Mouse (Mus musculus): Measurements from ENCODE around the gene Grm4. TPM values are rescaled to one million over a fixed set of nuclear protein-coding genes. Genes with fewer than 3 reads are reported as not detected.

Grm4 gene
- polyA plus RNA-seq, 1 experiment: not detected

GRCm38 (mm10) chr17:27464327-27464962 is 56.8 kb downstream of the Grm4 start:
- no peak overlapping the region for H3K4me3 ChIP-seq (ENCODE audit: insufficient read depth, low read depth, low read length)
- peaks cover 43% of the 10 kb centered on the region for H3K4me1 ChIP-seq (ENCODE audit: control insufficient read depth, insufficient read depth, low read length)
- H3K27ac ChIP-seq (ENCODE audit: insufficient read depth, low read depth, low read length): no peak overlapping the region
- 35% methylated on average over 8 of the region's 8 CpGs for WGBS
- no peak for TF ChIP-seq POLR2A (IDR thresholded peaks at IDR 0.05; ENCODE audit: insufficient read depth, low read depth, low read length)

DNA sequence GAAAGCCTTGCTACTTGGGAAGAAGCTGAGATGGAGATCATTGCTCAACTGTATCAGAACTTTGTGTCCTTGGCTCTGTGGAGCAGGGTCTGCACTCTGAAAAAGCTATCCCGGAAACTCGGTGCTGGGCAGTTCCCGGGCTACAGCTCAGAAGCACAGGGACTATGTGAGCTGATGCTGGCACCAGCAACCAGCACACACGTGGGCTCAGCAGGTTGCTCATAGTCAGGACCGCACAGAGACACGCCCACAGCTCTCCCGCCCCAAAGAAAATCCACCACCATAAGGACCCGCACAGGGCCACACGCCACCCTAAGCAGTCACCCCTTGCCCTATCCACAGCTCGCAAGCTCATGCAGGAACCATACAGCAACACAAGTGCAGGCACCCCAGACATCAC is 61.2 kb downstream of the Grm4 start:
- no peak overlapping the region for H3K27ac ChIP-seq (ENCODE audit: insufficient read depth, low read depth, low read length)
- H3K4me1 ChIP-seq (ENCODE audit: control insufficient read depth, insufficient read depth, low read length): peaks cover 33% of the 10 kb centered on the region
- H3K4me3 ChIP-seq (ENCODE audit: insufficient read depth, low read depth, low read length): no peak overlapping the region
- TF ChIP-seq POLR2A (IDR thresholded peaks at IDR 0.05; ENCODE audit: insufficient read depth, low read depth, low read length) (no peak), CTCF (IDR thresholded peaks at IDR 0.05; ENCODE audit: insufficient read depth, low read depth, low read length) (no peak)
- WGBS: 67% methylated on average over 10 of the region's 10 CpGs

- Histone ChIP-seq H3K4me3 (ENCODE audit: insufficient read depth, low read depth, low read length) (no peak overlapping the region), H3K27ac (ENCODE audit: insufficient read depth, low read depth, low read length) (no peak overlapping the region), H3K4me1 (ENCODE audit: control insufficient read depth, insufficient read depth, low read length) (peaks cover 26% of the 10 kb centered on the region)
- WGBS: 74% methylated on average over 3 of the region's 3 CpGs
- TF ChIP-seq CTCF (IDR thresholded peaks at IDR 0.05; ENCODE audit: insufficient read depth, low read depth, low read length) (no peak), POLR2A (IDR thresholded peaks at IDR 0.05; ENCODE audit: insufficient read depth, low read depth, low read length) (no peak)
These were observed 62.0 kb downstream of the Grm4 start for GRCm38 (mm10) chr17:27459241-27459640.

GRCm38 (mm10) chr17:27457863-27458494 is 63.2 kb downstream of the Grm4 start:
- WGBS: 88% methylated on average over 3 of the region's 3 CpGs
- H3K4me1 ChIP-seq (ENCODE audit: control insufficient read depth, insufficient read depth, low read length): peaks cover 21% of the 10 kb centered on the region
- TF ChIP-seq CTCF (IDR thresholded peaks at IDR 0.05; ENCODE audit: insufficient read depth, low read depth, low read length): no peak
- H3K4me3 ChIP-seq (ENCODE audit: insufficient read depth, low read depth, low read length): no peak overlapping the region
- H3K27ac ChIP-seq (ENCODE audit: insufficient read depth, low read depth, low read length): no peak overlapping the region

DNA sequence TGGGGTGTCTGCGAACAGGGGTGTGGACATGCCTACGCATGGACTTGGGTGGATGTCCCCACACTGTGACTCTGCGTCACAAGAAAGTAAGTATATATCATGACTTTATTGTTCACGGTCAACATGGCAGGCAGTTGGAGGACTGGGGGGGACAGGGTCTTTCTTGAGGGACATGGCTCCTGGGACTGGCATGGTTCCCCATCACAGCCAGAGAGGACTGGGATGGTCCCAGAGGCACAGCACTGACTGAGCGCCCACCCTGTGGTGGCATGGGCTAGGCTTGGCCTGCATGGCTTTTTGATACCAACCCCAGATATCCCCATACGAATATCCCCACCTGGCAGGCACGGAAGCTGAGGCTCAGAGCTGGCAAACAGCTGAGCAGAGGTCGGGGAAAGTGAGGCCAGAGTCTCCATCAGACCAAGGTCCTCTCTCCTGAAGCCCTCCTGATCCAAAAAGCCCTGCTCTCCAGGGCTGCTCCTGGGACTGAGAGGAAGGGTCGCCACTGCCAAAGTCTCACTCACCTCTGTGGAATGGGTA is 64.1 kb downstream of the Grm4 start:
- no peak overlapping the region for H3K27ac ChIP-seq (ENCODE audit: insufficient read depth, low read depth, low read length)
- 90% methylated on average over 9 of the region's 9 CpGs for WGBS
- no peak overlapping the region for H3K4me3 ChIP-seq (ENCODE audit: insufficient read depth, low read depth, low read length)
- TF ChIP-seq CTCF (IDR thresholded peaks at IDR 0.05; ENCODE audit: insufficient read depth, low read depth, low read length) (no peak), POLR2A (IDR thresholded peaks at IDR 0.05; ENCODE audit: insufficient read depth, low read depth, low read length) (no peak)
- H3K4me1 ChIP-seq (ENCODE audit: control insufficient read depth, insufficient read depth, low read length): peaks cover 21% of the 10 kb centered on the region

GRCm38 (mm10) chr17:27456364-27456763 is 64.8 kb downstream of the Grm4 start:
- TF ChIP-seq CTCF (IDR thresholded peaks at IDR 0.05; ENCODE audit: insufficient read depth, low read depth, low read length) (no peak), POLR2A (IDR thresholded peaks at IDR 0.05; ENCODE audit: insufficient read depth, low read depth, low read length) (no peak)
- WGBS: 68% methylated on average over 11 of the region's 11 CpGs
- no peak overlapping the region for H3K4me3 ChIP-seq (ENCODE audit: insufficient read depth, low read depth, low read length)
- H3K27ac ChIP-seq (ENCODE audit: insufficient read depth, low read depth, low read length): no peak overlapping the region
- peaks cover 26% of the 10 kb centered on the region for H3K4me1 ChIP-seq (ENCODE audit: control insufficient read depth, insufficient read depth, low read length)

DNA sequence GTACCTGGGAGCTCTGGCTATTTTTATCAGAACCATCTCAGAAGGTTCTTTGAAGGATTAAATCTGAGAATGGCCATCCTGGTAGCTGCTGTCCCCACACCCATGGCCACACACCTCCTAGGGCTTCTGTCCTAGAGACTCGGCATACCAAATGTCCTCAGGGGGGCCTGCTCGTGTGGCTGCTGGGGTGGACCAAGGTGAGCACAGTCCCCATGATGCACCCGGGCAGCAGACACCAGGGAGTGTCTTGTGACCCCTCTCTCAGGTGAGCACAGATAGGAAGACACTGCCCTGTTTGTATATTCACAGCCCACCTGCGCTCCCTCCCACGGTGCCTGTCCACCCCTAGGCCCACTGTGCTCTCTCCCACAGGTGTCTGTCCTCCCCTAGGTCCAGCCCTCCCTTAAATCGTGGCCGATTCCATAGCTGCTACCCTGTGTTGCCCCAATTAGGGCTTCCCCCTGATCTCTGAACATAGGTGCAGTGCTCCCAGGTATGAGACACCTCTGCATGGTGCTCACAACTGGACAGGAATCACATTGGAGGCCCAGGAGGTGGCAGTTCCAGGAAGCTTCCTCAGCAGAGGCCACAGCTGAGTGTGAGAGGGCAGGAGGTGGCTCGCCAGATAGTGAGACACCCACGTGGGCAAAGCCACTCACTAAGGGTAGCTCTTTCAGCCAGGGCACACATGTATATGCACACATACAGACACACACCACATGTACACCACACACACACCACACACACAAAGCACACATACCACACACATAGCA is 66.0 kb downstream of the Grm4 start:
- WGBS: 82% methylated on average over 9 of the region's 9 CpGs
- Histone ChIP-seq H3K27ac (ENCODE audit: insufficient read depth, low read depth, low read length) (no peak overlapping the region), H3K4me3 (ENCODE audit: insufficient read depth, low read depth, low read length) (no peak overlapping the region), H3K4me1 (ENCODE audit: control insufficient read depth, insufficient read depth, low read length) (peaks cover 21% of the 10 kb centered on the region)
- TF ChIP-seq POLR2A (IDR thresholded peaks at IDR 0.05; ENCODE audit: insufficient read depth, low read depth, low read length): no peak
- no peak for TF ChIP-seq CTCF (IDR thresholded peaks at IDR 0.05; ENCODE audit: insufficient read depth, low read depth, low read length)

DNA sequence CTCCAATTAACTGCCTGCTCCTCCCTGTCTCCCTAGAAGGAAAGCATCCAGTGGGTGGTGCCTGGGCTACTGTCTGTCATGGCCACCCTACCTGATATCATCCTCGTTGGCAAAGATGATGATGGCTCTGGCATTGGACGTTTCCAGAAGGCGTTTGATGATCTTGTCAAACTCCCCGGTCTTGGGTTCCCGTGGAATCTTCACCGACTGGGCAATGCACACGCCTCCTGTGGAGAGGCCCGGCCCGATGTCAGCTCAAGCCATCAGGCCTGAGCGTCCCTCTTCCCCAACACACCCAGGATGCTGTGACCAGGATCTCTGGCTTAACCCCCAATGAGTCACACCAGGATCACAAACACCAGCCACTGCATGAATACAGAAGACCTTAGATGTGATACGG is 66.8 kb downstream of the Grm4 start:
- WGBS: 84% methylated on average over 11 of the region's 11 CpGs
- peaks cover 17% of the 10 kb centered on the region for H3K4me1 ChIP-seq (ENCODE audit: control insufficient read depth, insufficient read depth, low read length)
- no peak overlapping the region for H3K27ac ChIP-seq (ENCODE audit: insufficient read depth, low read depth, low read length)
- TF ChIP-seq POLR2A (IDR thresholded peaks at IDR 0.05; ENCODE audit: insufficient read depth, low read depth, low read length) (no peak), CTCF (IDR thresholded peaks at IDR 0.05; ENCODE audit: insufficient read depth, low read depth, low read length) (no peak)
- no peak overlapping the region for H3K4me3 ChIP-seq (ENCODE audit: insufficient read depth, low read depth, low read length)

DNA sequence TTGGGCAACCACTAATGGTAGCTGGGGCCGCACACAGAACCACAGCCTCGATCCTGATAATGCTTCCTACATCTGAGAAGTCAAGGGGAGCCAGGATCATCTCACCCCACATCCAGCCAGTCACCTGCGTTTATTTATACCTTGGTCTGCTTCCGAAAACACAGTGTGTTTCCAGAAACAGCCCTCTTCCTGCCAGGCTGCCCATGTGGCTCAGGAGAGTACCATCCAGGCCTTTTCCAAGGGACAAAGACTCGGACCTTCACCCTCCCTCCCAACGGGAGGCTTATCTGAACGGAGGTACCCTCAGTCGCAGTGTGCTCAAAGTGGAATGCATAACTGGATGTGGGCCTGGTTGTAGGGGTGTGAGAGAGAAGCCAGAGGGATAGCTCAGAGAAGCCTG is 68.2 kb downstream of the Grm4 start:
- Histone ChIP-seq H3K4me1 (ENCODE audit: control insufficient read depth, insufficient read depth, low read length) (peaks cover 13% of the 10 kb centered on the region; the same call in 1 of the 2 replicates), H3K4me3 (ENCODE audit: insufficient read depth, low read depth, low read length) (no peak overlapping the region), H3K27ac (ENCODE audit: insufficient read depth, low read depth, low read length) (no peak overlapping the region)
- 87% methylated on average over 8 of the region's 8 CpGs for WGBS
- TF ChIP-seq CTCF (IDR thresholded peaks at IDR 0.05; ENCODE audit: insufficient read depth, low read depth, low read length) (no peak), POLR2A (IDR thresholded peaks at IDR 0.05; ENCODE audit: insufficient read depth, low read depth, low read length) (no peak)

All from olfactory bulb, adult 2 months (tissue).